Comparison of ENCODE assay signal across 25 mouse cellular contexts in genomic region chr2:92854331-92854730, GRCm38 (mm10).
"Had no signal": no experiment of that assay in that cellular context is flagged by ENCODE, and none has a peak within 500 bp of the region (broad histone marks: within the 10 kb centered on the region; RNA-seq: fewer than 3 reads in every experiment).

No protein-coding gene starts in this region.

- H3K4me1 ChIP-seq: heart, embryonic 13.5 days; heart, embryonic 15.5 days had no signal

- DNase-seq: gastrocnemius, adult 2 months; gastrocnemius, postnatal 10 days; gastrocnemius, postnatal 25 days; heart, adult 18-20 months; heart, postnatal 14 days; heart, postnatal 36 days; kidney, adult 11 months; kidney, adult 2 months; kidney, adult 9 months; kidney, postnatal 14 days; kidney, postnatal 36 days; layer of hippocampus, adult 9-11 months; layer of hippocampus, postnatal 36 days; left cerebral cortex, postnatal 4 days had no signal

- H3K27me3 ChIP-seq: heart, embryonic 13.5 days; hindbrain, embryonic 13.5 days; hindbrain, embryonic 15.5 days; kidney, embryonic 15.5 days; limb, embryonic 13.5 days; limb, embryonic 15.5 days had no signal

- H3K4me2 ChIP-seq: heart, embryonic 13.5 days; heart, embryonic 15.5 days; hindbrain, embryonic 13.5 days; hindbrain, embryonic 15.5 days; kidney, embryonic 15.5 days; limb, embryonic 13.5 days; limb, embryonic 15.5 days had no signal

- H3K4me3 ChIP-seq: gastrocnemius, adult 2 months; heart, embryonic 10.5 days; heart, embryonic 13.5 days; heart, embryonic 15.5 days; hindbrain, embryonic 13.5 days; hindbrain, embryonic 15.5 days; kidney, embryonic 15.5 days; limb, embryonic 13.5 days; limb, embryonic 15.5 days had no signal

- H3K36me3 ChIP-seq: heart, embryonic 10.5 days; heart, embryonic 13.5 days; heart, embryonic 15.5 days; hindbrain, embryonic 13.5 days; hindbrain, embryonic 15.5 days; kidney, embryonic 15.5 days; limb, embryonic 13.5 days; limb, embryonic 15.5 days had no signal

- ATAC-seq: hindbrain, postnatal 0 days; intestine, embryonic 16.5 days had no signal

- H3K9me3 ChIP-seq: heart, embryonic 10.5 days; heart, embryonic 13.5 days; heart, embryonic 15.5 days; hindbrain, embryonic 13.5 days; hindbrain, embryonic 15.5 days; kidney, embryonic 15.5 days; limb, embryonic 13.5 days; limb, embryonic 15.5 days had no signal

- H3K9ac ChIP-seq: heart, embryonic 13.5 days; heart, embryonic 15.5 days; hindbrain, embryonic 13.5 days; hindbrain, embryonic 15.5 days; kidney, embryonic 15.5 days; limb, embryonic 13.5 days; limb, embryonic 15.5 days had no signal

- H3K27ac ChIP-seq: gastrocnemius, adult 2 months; heart, embryonic 10.5 days; heart, embryonic 13.5 days; heart, embryonic 15.5 days; hindbrain, embryonic 13.5 days; hindbrain, embryonic 15.5 days; hindbrain, postnatal 0 days; kidney, embryonic 15.5 days; kidney, postnatal 0 days; limb, embryonic 13.5 days; limb, embryonic 15.5 days had no signal
